In genomic region chr8:121841242-121841641, GRCm38 (mm10) we compare ENCODE assay signal across 9 mouse cellular contexts. TPM values are rescaled to one million over a fixed set of nuclear protein-coding genes. Genes with fewer than 3 reads are reported as not detected.
DNase-seq lines count a peak whose midpoint lies in the region; ATAC-seq and TF ChIP-seq lines count a peak whose summit lies in the region.
"Had no signal": no experiment of that assay in that cellular context is flagged by ENCODE, and none has a peak within 500 bp of the region (broad histone marks: within the 10 kb centered on the region; RNA-seq: fewer than 3 reads in every experiment).

No protein-coding gene starts in this region.

- H3K27ac ChIP-seq in kidney, adult 2 months (ENCODE audit: insufficient read depth, low read depth, low read length) = no peak overlapping the region
- H3K27ac ChIP-seq in kidney, embryonic 16.5 days (ENCODE audit: low read length) = no peak overlapping the region
- no peak overlapping the region for H3K27ac ChIP-seq in hindbrain, embryonic 14.5 days
- no peak overlapping the region for H3K27ac ChIP-seq in limb, embryonic 10.5 days
- H3K27ac ChIP-seq: macrophage had no signal

- TF ChIP-seq CTCF in kidney, adult 2 months (conservative IDR thresholded peaks at IDR 0.05; ENCODE audit: insufficient read depth, insufficient read length, low read depth, low read length) = peak; percentile 63
- peak; percentile 92 for TF ChIP-seq CTCF in Patski (IDR thresholded peaks at IDR 0.05)

- CTCF ChIA-PET in Patski (lab: Charles Lee) = interaction anchor here (0.7 to 3.0 kb wide), 3 partner anchors 9 to 91 kb away, joined by 3 to 27 read pairs (median 4); no protein-coding TSS in a partner anchor

- no peak overlapping the region for H3K4me2 ChIP-seq in kidney, embryonic 16.5 days (replicated peaks; ENCODE audit: low read depth, low read length)
- no peak overlapping the region for H3K4me2 ChIP-seq in hindbrain, embryonic 14.5 days (replicated peaks)

- ATAC-seq in kidney, embryonic 16.5 days (ENCODE audit: low FRiP score, low TSS enrichment) = no peak
- peak; percentile 35 for ATAC-seq in Patski
- no peak for ATAC-seq in hindbrain, embryonic 14.5 days (ENCODE audit: low FRiP score)

- H3K4me3 ChIP-seq in kidney, adult 2 months (ENCODE audit: insufficient read depth, low read depth, low read length) = no peak overlapping the region
- no peak overlapping the region for H3K4me3 ChIP-seq in kidney, embryonic 16.5 days (ENCODE audit: low read length)
- no peak overlapping the region for H3K4me3 ChIP-seq in hindbrain, embryonic 14.5 days (replicated peaks; ENCODE audit: low read length)
- no peak overlapping the region for H3K4me3 ChIP-seq in limb, embryonic 10.5 days

- no peak overlapping the region for H3K9ac ChIP-seq in kidney, embryonic 16.5 days (replicated peaks; ENCODE audit: low read length)
- no peak overlapping the region for H3K9ac ChIP-seq in hindbrain, embryonic 14.5 days

- no peaks in the 10 kb centered on the region for H3K9me3 ChIP-seq in kidney, embryonic 16.5 days (ENCODE audit: low read length)
- H3K9me3 ChIP-seq in hindbrain, embryonic 14.5 days (ENCODE audit: control insufficient read depth, low read length) = no peaks in the 10 kb centered on the region
- no peaks in the 10 kb centered on the region for H3K9me3 ChIP-seq in limb, embryonic 10.5 days (replicated peaks)

- POLR2A ChIA-PET in Patski (lab: Charles Lee) = no interaction called here

- DNase-seq in kidney, adult 2 months = peak; percentile 31
- no peak for DNase-seq in Patski (ENCODE audit: low read depth, low spot score)
- peak; percentile 89 to 93 for DNase-seq in cerebellum, postnatal 36 days
- peak; percentile 58 for DNase-seq in hindbrain, embryonic 14.5 days (ENCODE audit: low spot score)
- DNase-seq in limb, embryonic 10.5 days (ENCODE audit: low spot score) = peak; percentile 49
- DNase-seq in retina, embryonic 14.5 days (ENCODE audit: low spot score) = peak; percentile 82
- DNase-seq in urinary bladder, adult 2 months (ENCODE audit: low spot score) = no peak

- H3K27me3 ChIP-seq in kidney, adult 2 months (replicated peaks; ENCODE audit: control insufficient read depth, insufficient read depth, low read length) = no peaks in the 10 kb centered on the region
- no peaks in the 10 kb centered on the region for H3K27me3 ChIP-seq in kidney, embryonic 16.5 days (ENCODE audit: insufficient read depth, low read length)
- H3K27me3 ChIP-seq in Patski = no peaks in the 10 kb centered on the region
- no peaks in the 10 kb centered on the region for H3K27me3 ChIP-seq in hindbrain, embryonic 14.5 days (ENCODE audit: control insufficient read depth, insufficient read depth, low read length)
- no peaks in the 10 kb centered on the region for H3K27me3 ChIP-seq in limb, embryonic 10.5 days (ENCODE audit: low read depth, poor library complexity, severe bottlenecking)

- H3K36me3 ChIP-seq in kidney, adult 2 months (ENCODE audit: control insufficient read depth, insufficient read depth, low read length) = no peaks in the 10 kb centered on the region
- H3K36me3 ChIP-seq in kidney, embryonic 16.5 days (ENCODE audit: insufficient read depth, low read length) = no peaks in the 10 kb centered on the region
- no peaks in the 10 kb centered on the region for H3K36me3 ChIP-seq in hindbrain, embryonic 14.5 days (replicated peaks; ENCODE audit: control insufficient read depth, insufficient read depth)
- peaks cover 14% of the 10 kb centered on the region for H3K36me3 ChIP-seq in limb, embryonic 10.5 days

- WGBS in kidney, adult 2 months = 56% methylated on average over 8 of the region's 8 CpGs
- WGBS in kidney, embryonic 16.5 days = 61% methylated on average over 8 of the region's 8 CpGs
- WGBS in hindbrain, embryonic 14.5 days = 50% methylated on average over 8 of the region's 8 CpGs
- 61% methylated on average over 8 of the region's 8 CpGs for WGBS in limb, embryonic 10.5 days

- no peak for TF ChIP-seq POLR2A in kidney, adult 2 months (IDR thresholded peaks at IDR 0.05; ENCODE audit: low read depth, low read length)

- in situ Hi-C loops in Patski (cut with MboI; ENCODE audit: low pct_unique_long_range_greater_than_20kb) = loop anchor here (10.0 kb wide), 1 partner anchor 126 kb away; no protein-coding TSS in a partner anchor

- no peaks in the 10 kb centered on the region for H3K4me1 ChIP-seq in kidney, adult 2 months (ENCODE audit: control insufficient read depth, insufficient read depth, low read length)
- H3K4me1 ChIP-seq in kidney, embryonic 16.5 days (ENCODE audit: insufficient read depth, low read length) = no peaks in the 10 kb centered on the region
- no peaks in the 10 kb centered on the region for H3K4me1 ChIP-seq in hindbrain, embryonic 14.5 days (replicated peaks; ENCODE audit: control insufficient read depth, insufficient read depth, low read length)
- H3K4me1 ChIP-seq in limb, embryonic 10.5 days = no peaks in the 10 kb centered on the region

RNA-seq across cellular contexts. Expression of gene Klhdc4, which starts 11.9 kb away (rescaled TPM):
- 14.6 and 16.4 TPM in 2 replicates for polyA plus RNA-seq in kidney, adult 2 months (2012; rRNA removed)
- 48.4 and 50.1 TPM in 2 replicates for polyA plus RNA-seq in kidney, embryonic 16.5 days (2015; fragmentation: Nextera tagmentation; extraction: Ambion mirVana)
- polyA plus RNA-seq in Patski (2021) = 39.5 TPM
- polyA plus RNA-seq in hindbrain, embryonic 14.5 days (2014; fragmentation: Nextera tagmentation; extraction: Ambion mirVana) = 40.6 and 41.3 TPM in 2 replicates
- 64.2 and 64.4 TPM in 2 replicates for polyA plus RNA-seq in limb, embryonic 10.5 days (2016; fragmentation: Nextera tagmentation; extraction: Ambion mirVana)
- 19.7 and 20.5 TPM in 2 replicates for polyA plus RNA-seq in urinary bladder, adult 2 months (2012; rRNA removed)

Comparison
In these comparisons a context has a peak if more than half of its experiments do, and no peak if none do; other contexts are left out.
1. DNase-seq: peak in kidney, adult 2 months (single experiment), cerebellum, postnatal 36 days (2 of 2), hindbrain, embryonic 14.5 days (single experiment), limb, embryonic 10.5 days (single experiment) and retina, embryonic 14.5 days (single experiment); none in Patski (single experiment) and urinary bladder, adult 2 months (single experiment).